Mouse (Mus musculus) CD8-positive naive resting alpha-beta T cell, adult 2 months (primary cell): ENCODE results near the gene Gm10382.
"Not testable (repeated sequence)": the region's sequence is repeated elsewhere in the genome, so short reads cannot be mapped to it uniquely, and the experiment has no call there.

Experiments
- DNase-seq, 2 experiments: peaks; one replicate each; pipeline ENCODE4 v3.0.0; 2022; ENCODE audit warnings: low read depth in 2 of 2, low spot score in 2 of 2

Gm10382 gene

GRCm38 (mm10) chr5:125368568-125368967 lies 20.6 kb upstream of the Gm10382 start:
- peak; percentile 52 to 72 for DNase-seq

GRCm38 (mm10) chr5:125370950-125371693 lies 18.0 kb upstream of the Gm10382 start:
- no peak for DNase-seq

GRCm38 (mm10) chr5:125372027-125372426 lies 17.1 kb upstream of the Gm10382 start:
- no peak for DNase-seq

- DNase-seq, result no peak
Observed at GRCm38 (mm10) chr5:125375871-125376270, 13.3 kb upstream of the Gm10382 start.

- DNase-seq, result no peak
Observed at GRCm38 (mm10) chr5:125377214-125377613, 11.9 kb upstream of the Gm10382 start.

- no peak for DNase-seq
Observed at GRCm38 (mm10) chr5:125378919-125379318, 10.2 kb upstream of the Gm10382 start.

GRCm38 (mm10) chr5:125381954-125382672 lies 7.0 kb upstream of the Gm10382 start:
- no peak for DNase-seq

- DNase-seq, result peak in 1 of 2 experiments; percentile 53
Observed at GRCm38 (mm10) chr5:125382673-125383558, 6.2 kb upstream of the Gm10382 start.

GRCm38 (mm10) chr5:125383637-125384420 lies 5.3 kb upstream of the Gm10382 start:
- DNase-seq, result no peak

- no peak for DNase-seq
Observed at GRCm38 (mm10) chr5:125384512-125385214, 4.5 kb upstream of the Gm10382 start.

GRCm38 (mm10) chr5:125385215-125385940 lies 3.7 kb upstream of the Gm10382 start:
- DNase-seq, result no peak

- not testable (repeated sequence) for DNase-seq
Observed at GRCm38 (mm10) chr5:125387295-125387694, 1.8 kb upstream of the Gm10382 start.

- no peak for DNase-seq
Observed at GRCm38 (mm10) chr5:125388358-125389092, 597 bp upstream of the Gm10382 start.

- peak; percentile 76 to 89 for DNase-seq
Observed at GRCm38 (mm10) chr5:125389579-125390441, 688 bp downstream of the Gm10382 start, which contains the start of gene Ubc. Gene Ubc, minus strand, starts transcription at chr5:125390202.

- DNase-seq, result no peak
Observed at GRCm38 (mm10) chr5:125390906-125391477, 1.9 kb downstream of the Gm10382 start.

- DNase-seq, result no peak
Observed at GRCm38 (mm10) chr5:125391609-125392008, 2.5 kb downstream of the Gm10382 start.

- not testable (repeated sequence) for DNase-seq
Observed at GRCm38 (mm10) chr5:125392176-125392575, 3.1 kb downstream of the Gm10382 start.
